Comparison of ENCODE assay signal across 18 mouse cellular contexts in the genomic region with DNA sequence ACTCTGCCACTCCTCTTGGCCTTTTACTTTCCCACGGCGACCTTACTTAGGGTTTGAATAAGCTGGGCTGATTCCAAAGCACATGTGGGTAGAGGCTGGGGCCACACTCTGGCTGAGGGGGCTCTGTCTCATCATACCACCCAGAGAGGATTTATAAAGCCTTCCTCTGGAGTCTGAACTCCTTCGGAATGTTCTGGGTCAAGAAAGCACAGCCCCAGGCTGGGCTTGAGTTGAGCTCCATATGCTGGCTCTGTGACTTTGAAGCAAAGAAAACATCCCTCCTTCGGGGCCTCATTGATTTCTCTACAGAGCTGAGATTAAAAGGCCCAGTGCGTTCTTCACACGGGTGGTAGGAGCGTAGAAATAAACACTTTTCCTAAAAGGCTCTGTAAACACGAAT.
A peak's percentile ranks its signal among the peaks of the same experiment; 100 is the strongest.
DNase-seq lines count a peak whose midpoint lies in the region; ATAC-seq and TF ChIP-seq lines count a peak whose summit lies in the region.
"Had no signal": no experiment of that assay in that cellular context is flagged by ENCODE, and none has a peak within 500 bp of the region (broad histone marks: within the 10 kb centered on the region; RNA-seq: fewer than 3 reads in every experiment).

No protein-coding gene starts in this region.

- TF ChIP-seq CTCF in kidney, postnatal 0 days (IDR thresholded peaks at IDR 0.05; ENCODE audit: low read depth) = no peak

- H3K4me1 ChIP-seq in kidney, postnatal 0 days (replicated peaks; ENCODE audit: insufficient read depth, low read length) = 0 out of 2 replicates have a peak, but pooled peaks cover 4% of the 10 kb centered on the region
- H3K4me1 ChIP-seq in heart, embryonic 10.5 days = peaks cover 11% of the 10 kb centered on the region

- no peaks in the 10 kb centered on the region for H3K27me3 ChIP-seq in kidney, postnatal 0 days (ENCODE audit: insufficient read depth, low read length)
- peaks cover 79% of the 10 kb centered on the region for H3K27me3 ChIP-seq in heart, embryonic 10.5 days (ENCODE audit: insufficient read depth, poor library complexity, severe bottlenecking)
- H3K27me3 ChIP-seq: intestine, embryonic 15.5 days had no signal

- H3K4me3 ChIP-seq in kidney, postnatal 0 days (replicated peaks; ENCODE audit: low read depth, low read length) = no peak overlapping the region
- H3K4me3 ChIP-seq in heart, embryonic 10.5 days = no peak overlapping the region
- H3K4me3 ChIP-seq: embryonic facial prominence, embryonic 15.5 days; heart, embryonic 15.5 days; intestine, embryonic 15.5 days had no signal

- peak; percentile 67 for DNase-seq in kidney, postnatal 0 days (ENCODE audit: low spot score)
- no peak for DNase-seq in kidney, adult 18-20 months
- DNase-seq in embryo, embryonic 10 days (ENCODE audit: low spot score) = peak; percentile 35
- DNase-seq in embryo, embryonic 11 days = peak; percentile 52
- peak; percentile 50 for DNase-seq in mesoderm, embryonic 11.5 days (ENCODE audit: low read depth, low spot score)
- no peak for DNase-seq in heart, embryonic 10.5 days (ENCODE audit: low spot score)
- no peak for DNase-seq in adipocyte (ENCODE audit: low spot score)
- DNase-seq: cerebellum, adult 11-12 months; cerebellum, postnatal 25 days; gastrocnemius, postnatal 10 days; layer of hippocampus, postnatal 36 days; left cerebral cortex, postnatal 4 days; thymus, adult 2 months had no signal

- 0 out of 2 replicates have a peak, but pooled peaks have one; percentile 29 for ATAC-seq in kidney, postnatal 0 days (replicated peaks; ENCODE audit: low FRiP score, low read depth)
- ATAC-seq: intestine, embryonic 15.5 days had no signal

- no peak overlapping the region for H3K9ac ChIP-seq in kidney, postnatal 0 days (ENCODE audit: low read depth, low read length)
- H3K9ac ChIP-seq: embryonic facial prominence, embryonic 15.5 days; heart, embryonic 15.5 days; intestine, embryonic 15.5 days; liver, embryonic 14.5 days had no signal

- no peaks in the 10 kb centered on the region for H3K9me3 ChIP-seq in kidney, postnatal 0 days (replicated peaks; ENCODE audit: low read length)
- H3K9me3 ChIP-seq in heart, embryonic 10.5 days = no peaks in the 10 kb centered on the region
- H3K9me3 ChIP-seq: embryonic facial prominence, embryonic 15.5 days; G1E; heart, embryonic 15.5 days; intestine, embryonic 15.5 days had no signal

- peak overlapping the region; percentile 81 for H3K27ac ChIP-seq in kidney, postnatal 0 days
- H3K27ac ChIP-seq in heart, embryonic 10.5 days = no peak overlapping the region
- H3K27ac ChIP-seq: embryonic facial prominence, embryonic 15.5 days; heart, embryonic 15.5 days; intestine, embryonic 15.5 days; liver, embryonic 14.5 days had no signal

- H3K36me3 ChIP-seq in kidney, postnatal 0 days (ENCODE audit: insufficient read depth, low read length) = no peaks in the 10 kb centered on the region
- H3K36me3 ChIP-seq in heart, embryonic 10.5 days = no peaks in the 10 kb centered on the region
- H3K36me3 ChIP-seq: embryonic facial prominence, embryonic 15.5 days; G1E; heart, embryonic 15.5 days; intestine, embryonic 15.5 days had no signal

- H3K4me2 ChIP-seq in kidney, postnatal 0 days (ENCODE audit: low read length) = no peak overlapping the region
- H3K4me2 ChIP-seq: embryonic facial prominence, embryonic 15.5 days; heart, embryonic 15.5 days; intestine, embryonic 15.5 days had no signal

- WGBS in kidney, postnatal 0 days = 25% methylated on average over 8 of the region's 8 CpGs
- WGBS in heart, embryonic 10.5 days = 28% methylated on average over 8 of the region's 8 CpGs

Comparison
In these comparisons a context has a peak if more than half of its experiments do, and no peak if none do; other contexts are left out.
1. DNase-seq: peak in kidney, postnatal 0 days (single experiment), embryo, embryonic 10 days (single experiment), embryo, embryonic 11 days (single experiment) and mesoderm, embryonic 11.5 days (single experiment); none in kidney, adult 18-20 months (single experiment), heart, embryonic 10.5 days (single experiment) and adipocyte (single experiment).